Comparison of ENCODE assay signal across 9 mouse cellular contexts in the genomic region with DNA sequence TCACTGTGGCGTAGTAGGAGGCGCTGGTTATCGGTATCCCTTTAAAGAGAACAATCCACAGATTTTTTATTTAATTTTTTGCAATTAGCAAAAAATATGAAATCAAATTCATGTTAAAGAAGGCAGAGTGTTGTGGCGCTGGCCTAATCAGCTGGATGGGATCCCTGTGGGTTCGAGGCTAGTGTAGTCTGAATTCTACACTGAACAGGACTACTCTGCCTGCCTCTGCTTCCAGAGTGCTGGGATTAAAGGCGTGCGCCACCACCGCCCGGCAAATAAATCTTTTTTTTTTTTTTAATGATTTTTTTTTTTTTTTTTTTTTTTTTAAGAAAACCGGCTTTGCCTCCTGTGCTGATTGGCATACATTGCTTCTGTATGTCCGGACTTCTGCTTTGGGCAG. TPM values are rescaled to one million over a fixed set of nuclear protein-coding genes. Genes with fewer than 3 reads are reported as not detected.
A peak's percentile ranks its signal among the peaks of the same experiment; 100 is the strongest.
DNase-seq lines count a peak whose midpoint lies in the region; ATAC-seq and TF ChIP-seq lines count a peak whose summit lies in the region.
"Had no signal": no experiment of that assay in that cellular context is flagged by ENCODE, and none has a peak within 500 bp of the region (broad histone marks: within the 10 kb centered on the region; RNA-seq: fewer than 3 reads in every experiment).

No protein-coding gene starts in this region.

- peaks cover 20% of the 10 kb centered on the region for H3K36me3 ChIP-seq in kidney, embryonic 14.5 days (ENCODE audit: control insufficient read depth, insufficient read depth, low read length)
- peaks cover 27% of the 10 kb centered on the region for H3K36me3 ChIP-seq in hindbrain, embryonic 15.5 days
- H3K36me3 ChIP-seq in midbrain, embryonic 15.5 days (replicated peaks), result peaks cover 24% of the 10 kb centered on the region

- peak overlapping the region; percentile 80 for H3K9ac ChIP-seq in kidney, embryonic 14.5 days (ENCODE audit: low read depth, low read length)
- peak overlapping the region; percentile 62 for H3K9ac ChIP-seq in hindbrain, embryonic 15.5 days
- peak overlapping the region; percentile 76 for H3K9ac ChIP-seq in midbrain, embryonic 15.5 days

- no peak for DNase-seq in kidney, postnatal 36 days
- no peak for DNase-seq in ovary, postnatal 14 days (ENCODE audit: low spot score)
- DNase-seq in gastrocnemius, postnatal 36 days, result no peak
- no peak for DNase-seq in left cerebral cortex, postnatal 14 days (ENCODE audit: low spot score in 2 of 2)

- 0 out of 2 replicates have a peak, but pooled peaks have one; percentile 41 for ATAC-seq in kidney, embryonic 14.5 days (ENCODE audit: low FRiP score, low TSS enrichment)
- 0 out of 2 replicates have a peak, but pooled peaks have one; percentile 23 for ATAC-seq in hindbrain, embryonic 15.5 days (ENCODE audit: low FRiP score, low read depth)
- ATAC-seq in midbrain, embryonic 15.5 days (replicated peaks), result peak; percentile 62; the same call in 1 of the 2 replicates

- H3K27ac ChIP-seq in kidney, embryonic 14.5 days (ENCODE audit: low read depth, low read length), result no peak overlapping the region
- no peak overlapping the region for H3K27ac ChIP-seq in cortical plate, adult 2 months (ENCODE audit: insufficient read depth, low read length)
- H3K27ac ChIP-seq in hindbrain, embryonic 15.5 days (replicated peaks), result no peak overlapping the region
- no peak overlapping the region for H3K27ac ChIP-seq in midbrain, embryonic 15.5 days

- H3K27me3 ChIP-seq in kidney, embryonic 14.5 days (ENCODE audit: control insufficient read depth, insufficient read depth, low read length), result no peaks in the 10 kb centered on the region
- no peaks in the 10 kb centered on the region for H3K27me3 ChIP-seq in hindbrain, embryonic 15.5 days
- no peaks in the 10 kb centered on the region for H3K27me3 ChIP-seq in midbrain, embryonic 15.5 days (replicated peaks)

- intact Hi-C loops in gastrocnemius, postnatal 36 days (cut with DNase I), result loop anchor here (10.0 kb wide), 2 partner anchors 160 to 230 kb away; a partner anchor contains a TSS
- intact Hi-C loops in left cerebral cortex, postnatal 14 days (cut with DNase I), result loop anchor here (2.0 kb wide), 1 partner anchor 226 kb away; no protein-coding TSS in a partner anchor

- TF ChIP-seq POLR2A in cortical plate, adult 2 months (IDR thresholded peaks at IDR 0.05; ENCODE audit: extremely low read depth, insufficient read depth, low read length), result no peak

- WGBS in kidney, embryonic 14.5 days, result 52% methylated on average over 11 of the region's 11 CpGs
- 41% methylated on average over 11 of the region's 11 CpGs for WGBS in hindbrain, embryonic 15.5 days
- 38% methylated on average over 11 of the region's 11 CpGs for whole genome bisulfite sequencing in midbrain, embryonic 15.5 days

- H3K4me2 ChIP-seq in kidney, embryonic 14.5 days (replicated peaks; ENCODE audit: low read depth, low read length), result peak overlapping the region; percentile 96
- peak overlapping the region; percentile 91 for H3K4me2 ChIP-seq in hindbrain, embryonic 15.5 days
- H3K4me2 ChIP-seq in midbrain, embryonic 15.5 days, result peak overlapping the region; percentile 98

- H3K4me3 ChIP-seq in kidney, embryonic 14.5 days (ENCODE audit: low read length), result peak overlapping the region; percentile 80
- peak overlapping the region; percentile 83 for H3K4me3 ChIP-seq in cortical plate, adult 2 months (ENCODE audit: insufficient read depth, low read length)
- H3K4me3 ChIP-seq in hindbrain, embryonic 15.5 days, result peak overlapping the region; percentile 57
- peak overlapping the region; percentile 88 for H3K4me3 ChIP-seq in midbrain, embryonic 15.5 days

- H3K4me1 ChIP-seq in kidney, embryonic 14.5 days (ENCODE audit: control insufficient read depth, insufficient read depth, low read length), result peaks cover 10% of the 10 kb centered on the region; the same call in 1 of the 2 replicates
- H3K4me1 ChIP-seq in cortical plate, adult 2 months (ENCODE audit: control insufficient read depth, insufficient read depth, low read length), result no peaks in the 10 kb centered on the region
- peaks cover 9% of the 10 kb centered on the region; the same call in 1 of the 2 replicates for H3K4me1 ChIP-seq in hindbrain, embryonic 15.5 days (replicated peaks)
- H3K4me1 ChIP-seq in midbrain, embryonic 15.5 days, result peaks cover 15% of the 10 kb centered on the region

- TF ChIP-seq CTCF in cortical plate, adult 2 months (IDR thresholded peaks at IDR 0.05; ENCODE audit: extremely low read depth, insufficient read depth, low read length), result no peak

- peaks cover 16% of the 10 kb centered on the region for H3K9me3 ChIP-seq in kidney, embryonic 14.5 days (ENCODE audit: control insufficient read depth, low read length)
- H3K9me3 ChIP-seq in hindbrain, embryonic 15.5 days, result no peaks in the 10 kb centered on the region
- H3K9me3 ChIP-seq in midbrain, embryonic 15.5 days, result no peaks in the 10 kb centered on the region

RNA-seq across cellular contexts. Expression of a gene that starts 0.7 kb away (rescaled TPM):
- polyA plus RNA-seq in kidney, embryonic 14.5 days (2014; fragmentation: Nextera tagmentation; extraction: Ambion mirVana), result 28.2 and 29.3 TPM in 2 replicates
- polyA plus RNA-seq in cortical plate, adult 2 months (2012; rRNA removed), result 7.8 and 8.3 TPM in 2 replicates
- 21.6 and 22.7 TPM in 2 replicates for polyA plus RNA-seq in hindbrain, embryonic 15.5 days (2015; fragmentation: Nextera tagmentation; extraction: Ambion mirVana)
- polyA plus RNA-seq in midbrain, embryonic 15.5 days (2015; fragmentation: Nextera tagmentation; extraction: Ambion mirVana), result 20.6 and 22.6 TPM in 2 replicates
- 1 to 10 TPM; 6.8 to 6.9 TPM for total RNA-seq in gastrocnemius, postnatal 36 days (2021)
- total RNA-seq in left cerebral cortex, postnatal 14 days (2021), result 1 to 10 TPM; 4.5 to 5.1 TPM

RNA-seq across cellular contexts. Expression of a gene that starts 17.7 kb away (rescaled TPM):
- polyA plus RNA-seq in kidney, embryonic 14.5 days (2014; fragmentation: Nextera tagmentation; extraction: Ambion mirVana), result 21.6 and 27.2 TPM in 2 replicates
- polyA plus RNA-seq in cortical plate, adult 2 months (2012; rRNA removed), result 12.2 and 13.3 TPM in 2 replicates
- 21.8 and 21.9 TPM in 2 replicates for polyA plus RNA-seq in hindbrain, embryonic 15.5 days (2015; fragmentation: Nextera tagmentation; extraction: Ambion mirVana)
- 20.8 and 22.2 TPM in 2 replicates for polyA plus RNA-seq in midbrain, embryonic 15.5 days (2015; fragmentation: Nextera tagmentation; extraction: Ambion mirVana)
- 1 to 10 TPM; 4.8 to 5.0 TPM for total RNA-seq in gastrocnemius, postnatal 36 days (2021)
- 10 to 100 TPM; 12.8 to 13.0 TPM for total RNA-seq in left cerebral cortex, postnatal 14 days (2021)

RNA-seq across cellular contexts. Expression of a gene that starts 18.8 kb away (rescaled TPM):
- polyA plus RNA-seq in kidney, embryonic 14.5 days (2014; fragmentation: Nextera tagmentation; extraction: Ambion mirVana), result 1,295 and 1,786 TPM in 2 replicates
- 341 and 350 TPM in 2 replicates for polyA plus RNA-seq in cortical plate, adult 2 months (2012; rRNA removed)
- 1,232 and 1,269 TPM in 2 replicates for polyA plus RNA-seq in hindbrain, embryonic 15.5 days (2015; fragmentation: Nextera tagmentation; extraction: Ambion mirVana)
- 1,347 and 1,359 TPM in 2 replicates for polyA plus RNA-seq in midbrain, embryonic 15.5 days (2015; fragmentation: Nextera tagmentation; extraction: Ambion mirVana)
- total RNA-seq in gastrocnemius, postnatal 36 days (2021), result 100 to 1,000 TPM; 216 to 254 TPM
- 100 to 1,000 TPM; 649 to 670 TPM for total RNA-seq in left cerebral cortex, postnatal 14 days (2021)

RNA-seq across cellular contexts. Expression of a gene that starts 25.4 kb away (rescaled TPM):
- 0.80 and 1.2 TPM in 2 replicates for polyA plus RNA-seq in kidney, embryonic 14.5 days (2014; fragmentation: Nextera tagmentation; extraction: Ambion mirVana)
- polyA plus RNA-seq in cortical plate, adult 2 months (2012; rRNA removed), result 1.5 and 1.6 TPM in 2 replicates
- 1.6 and 2.0 TPM in 2 replicates for polyA plus RNA-seq in hindbrain, embryonic 15.5 days (2015; fragmentation: Nextera tagmentation; extraction: Ambion mirVana)
- polyA plus RNA-seq in midbrain, embryonic 15.5 days (2015; fragmentation: Nextera tagmentation; extraction: Ambion mirVana), result 1.8 and 1.9 TPM in 2 replicates
- total RNA-seq in gastrocnemius, postnatal 36 days (2021), result not detected
- total RNA-seq in left cerebral cortex, postnatal 14 days (2021), result 1 to 10 TPM; 2.6 to 3.3 TPM
- total RNA-seq: neutrophil, adult 5-6 weeks had no signal
